Comparison of ENCODE assay signal across 8 mouse cellular contexts in the genomic region with DNA sequence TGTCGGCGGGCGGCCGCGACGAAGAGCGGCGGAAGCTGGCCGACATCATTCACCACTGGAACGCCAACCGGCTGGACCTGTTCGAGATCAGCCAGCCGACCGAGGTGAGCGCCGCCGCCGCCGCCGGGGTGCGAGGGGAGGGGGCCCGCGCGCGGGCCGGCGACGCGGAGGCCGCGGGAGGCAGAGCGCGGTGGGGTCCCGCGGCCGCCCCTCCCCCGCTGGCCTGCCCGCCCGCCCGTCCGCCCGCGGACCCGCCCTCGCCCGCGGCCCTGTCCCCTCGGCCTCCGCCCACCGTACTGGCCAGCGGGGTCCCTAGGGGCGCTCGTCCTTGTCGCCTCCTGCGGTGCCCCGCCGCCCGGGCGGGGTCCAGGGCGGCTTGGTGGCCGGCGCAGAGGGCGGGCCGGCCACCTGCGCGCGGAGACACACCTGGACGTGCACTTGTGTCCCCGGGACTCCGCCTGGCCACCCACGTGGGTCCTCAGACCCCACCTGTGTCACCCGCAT. TPM values are rescaled to one million over a fixed set of nuclear protein-coding genes. Genes with fewer than 3 reads are reported as not detected.
DNase-seq lines count a peak whose midpoint lies in the region; ATAC-seq and TF ChIP-seq lines count a peak whose summit lies in the region.

No protein-coding gene starts in this region.

- peak overlapping the region; percentile 98 for H3K27ac ChIP-seq in testis, adult 2 months (ENCODE audit: control insufficient read depth, insufficient read depth, low read depth, low read length)
- peak overlapping the region; percentile 96 for H3K27ac ChIP-seq in hindbrain, embryonic 14.5 days

- no peaks in the 10 kb centered on the region for H3K27me3 ChIP-seq in testis, adult 2 months (ENCODE audit: control insufficient read depth, insufficient read depth, low read length)
- no peaks in the 10 kb centered on the region for H3K27me3 ChIP-seq in hindbrain, embryonic 14.5 days (ENCODE audit: control insufficient read depth, insufficient read depth, low read length)

- H3K36me3 ChIP-seq in testis, adult 2 months (ENCODE audit: control insufficient read depth, insufficient read depth, low read length), result no peaks in the 10 kb centered on the region
- H3K36me3 ChIP-seq in hindbrain, embryonic 14.5 days (replicated peaks; ENCODE audit: control insufficient read depth, insufficient read depth), result no peaks in the 10 kb centered on the region

- no peaks in the 10 kb centered on the region for H3K9me3 ChIP-seq in hindbrain, embryonic 14.5 days (ENCODE audit: control insufficient read depth, low read length)

- no peak for TF ChIP-seq CTCF in testis, adult 2 months (IDR thresholded peaks at IDR 0.05; ENCODE audit: control insufficient read depth, insufficient read depth, insufficient replicate concordance, low read depth, low read length)

- H3K4me1 ChIP-seq in testis, adult 2 months (ENCODE audit: control insufficient read depth, insufficient read depth, low read length), result peaks cover 4% of the 10 kb centered on the region
- H3K4me1 ChIP-seq in hindbrain, embryonic 14.5 days (replicated peaks; ENCODE audit: control insufficient read depth, insufficient read depth, low read length), result peaks cover 38% of the 10 kb centered on the region

- WGBS in hindbrain, embryonic 14.5 days, result 0% methylated on average over 40 of the region's 72 CpGs

- H3K4me2 ChIP-seq in hindbrain, embryonic 14.5 days (replicated peaks), result peak overlapping the region; percentile 77

- DNase-seq in cerebellum, adult 11 months, result peak; percentile 60
- no peak for DNase-seq in cerebellum, adult 9-11 months
- DNase-seq in testis, postnatal 10 days (ENCODE audit: low spot score), result no peak
- DNase-seq in hindbrain, embryonic 14.5 days (ENCODE audit: low spot score), result no peak
- DNase-seq in lung, postnatal 10 days, result peak; percentile 57
- no peak for DNase-seq in adrenal gland, adult 2 months
- DNase-seq in adipocyte (ENCODE audit: low spot score), result no peak

- H3K4me3 ChIP-seq in testis, adult 2 months (ENCODE audit: control insufficient read depth, low read depth, low read length), result peak overlapping the region; percentile 94
- H3K4me3 ChIP-seq in hindbrain, embryonic 14.5 days (replicated peaks; ENCODE audit: low read length), result peak overlapping the region; percentile 95

- H3K9ac ChIP-seq in hindbrain, embryonic 14.5 days, result peak overlapping the region; percentile 91

- peak; percentile 31 for ATAC-seq in hindbrain, embryonic 14.5 days (ENCODE audit: low FRiP score)

- no peak for TF ChIP-seq POLR2A in testis, adult 2 months (IDR thresholded peaks at IDR 0.05; ENCODE audit: control insufficient read depth, low read depth, low read length)

RNA-seq across cellular contexts. Expression of a gene that starts 0.4 kb away (rescaled TPM):
- polyA plus RNA-seq in testis, adult 2 months (2012; rRNA removed), result 15.6 and 17.6 TPM in 2 replicates
- 117 and 140 TPM in 2 replicates for polyA plus RNA-seq in hindbrain, embryonic 14.5 days (2014; fragmentation: Nextera tagmentation; extraction: Ambion mirVana)
- 10 to 100 TPM; 67.6 to 84.8 TPM for total RNA-seq in adrenal gland, adult 2 months (2021)
- polyA plus RNA-seq in adrenal gland, adult 2 months (2012; rRNA removed), result 18.9 and 19.5 TPM in 2 replicates

RNA-seq across cellular contexts. Expression of a gene that starts 0.9 kb away (rescaled TPM):
- 262 and 285 TPM in 2 replicates for polyA plus RNA-seq in testis, adult 2 months (2012; rRNA removed)
- 17.1 and 20.3 TPM in 2 replicates for polyA plus RNA-seq in hindbrain, embryonic 14.5 days (2014; fragmentation: Nextera tagmentation; extraction: Ambion mirVana)
- 1 to 10 TPM; 3.4 to 5.7 TPM for total RNA-seq in adrenal gland, adult 2 months (2021)
- 0.90 and 1.9 TPM in 2 replicates for polyA plus RNA-seq in adrenal gland, adult 2 months (2012; rRNA removed)

Comparison
In these comparisons a context has a peak if more than half of its experiments do, and no peak if none do; other contexts are left out.
1. DNase-seq: peak in cerebellum, adult 11 months (single experiment) and lung, postnatal 10 days (single experiment); none in cerebellum, adult 9-11 months (single experiment), testis, postnatal 10 days (single experiment), hindbrain, embryonic 14.5 days (single experiment), adrenal gland, adult 2 months (single experiment) and adipocyte (single experiment).
2. RNA of a gene that starts 0.9 kb away (polyA plus RNA-seq): 262 to 285 TPM in testis, adult 2 months; 17.1 to 20.3 TPM in hindbrain, embryonic 14.5 days and 0.90 to 1.9 TPM in adrenal gland, adult 2 months; every median in the first group is over 10 times any median in the second.